Mouse (Mus musculus) heart, postnatal 25 days (tissue): ENCODE results near the gene Sntb2. TPM values are rescaled to one million over a fixed set of nuclear protein-coding genes. Genes with fewer than 3 reads are reported as not detected.

Source experiments
- DNase-seq: peaks from one replicate; pipeline ENCODE4 v3.0.0; 2022; ENCODE audit warnings: low spot score
- intact Hi-C: fragments of 180-260 bp; cut with DNase I; formaldehyde crosslinking; loops from one replicate; pipeline ENCODE4 v1.15.1; 2025
- total RNA-seq, 2 experiments: library from RNA; stranded (reverse); gene quantifications; 2 replicates each; pipeline ENCODE4 v1.2.3; 2021

Gene Sntb2
- total RNA-seq, 2 experiments from 2014 or later, result 12.9 to 13.0 TPM

- intact Hi-C loops, result no loop called here
- no peak for DNase-seq
Observed at GRCm38 (mm10) chr8:107065511-107066496, 130.3 kb downstream of the Sntb2 start, which contains the start of gene Tmed6. Gene Tmed6 (minus strand): TSS chr8:107065644.

Other genes with a start within 250 kb of the Sntb2 start
- gene Has3, start 65.5 kb upstream of the Sntb2 start, total RNA-seq, result 1 to 10 TPM; 1.0 to 1.7 TPM
- gene Utp4, start 42.1 kb upstream of the Sntb2 start, total RNA-seq, result 10 to 100 TPM; 17.7 to 19.1 TPM
- 10 to 100 TPM; 62.3 to 67.0 TPM for gene Vps4a, start 95.5 kb downstream of the Sntb2 start, total RNA-seq
- 10 to 100 TPM; 60.1 to 60.8 TPM for gene Pdf, start 112.9 kb downstream of the Sntb2 start, total RNA-seq
- 10 to 100 TPM; 18.2 to 19.2 TPM for gene Cog8, start 120.9 kb downstream of the Sntb2 start, total RNA-seq
- gene Nip7, start 121.1 kb downstream of the Sntb2 start, total RNA-seq, result 10 to 100 TPM; 21.1 to 21.2 TPM
- not detected for gene Tmed6, start 129.9 kb downstream of the Sntb2 start, total RNA-seq
- gene Terf2, start 160.8 kb downstream of the Sntb2 start, total RNA-seq, result 10 to 100 TPM; 10.5 to 13.2 TPM
- gene Cyb5b, start 214.9 kb downstream of the Sntb2 start, total RNA-seq, result 10 to 100 TPM; 32.8 to 36.6 TPM